ENCODE assay signal across 8 mouse cellular contexts in the genomic region with DNA sequence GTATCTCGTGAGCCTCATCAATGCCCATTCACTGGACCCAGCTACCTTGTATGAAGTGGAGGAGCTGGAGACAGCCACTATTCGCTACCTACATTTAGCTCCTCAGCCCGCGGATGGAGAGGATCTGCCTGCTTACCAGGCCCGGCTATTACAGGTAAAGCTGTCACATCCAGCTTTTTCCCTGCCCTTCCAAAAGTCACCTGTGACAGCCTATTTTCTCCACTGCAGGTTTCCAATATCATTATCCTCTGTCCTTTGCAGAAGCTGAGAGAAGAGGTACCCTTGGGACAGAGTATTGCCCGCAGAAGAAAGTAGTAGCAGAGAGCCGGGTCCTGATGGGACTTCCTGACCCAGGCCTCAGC. TPM values are rescaled to one million over a fixed set of nuclear protein-coding genes. Genes with fewer than 3 reads are reported as not detected.
DNase-seq lines count a peak whose midpoint lies in the region; ATAC-seq and TF ChIP-seq lines count a peak whose summit lies in the region.

TSS of gene Irf9 (plus strand) at position 301 of the 362 bp plus-strand sequence.

- peak within 1 kb of the TSS; percentile 28 for H3K4me3 ChIP-seq in forebrain, embryonic 16.5 days (replicated peaks; ENCODE audit: low read length)
- H3K4me3 ChIP-seq in liver, embryonic 13.5 days (replicated peaks) = peak within 1 kb of the TSS; percentile 64
- H3K4me3 ChIP-seq in stomach, postnatal 0 days (ENCODE audit: low read depth, low read length) = peak within 1 kb of the TSS; percentile 51

- H3K27ac ChIP-seq in forebrain, embryonic 16.5 days (ENCODE audit: low read length) = no peak within 1 kb of the TSS; the same call in 1 of the 2 replicates
- peak within 1 kb of the TSS; percentile 92 for H3K27ac ChIP-seq in liver, embryonic 13.5 days
- peak within 1 kb of the TSS; percentile 94 for H3K27ac ChIP-seq in stomach, postnatal 0 days (replicated peaks)

- 91% methylated on average over 7 of the region's 7 CpGs for WGBS in forebrain, embryonic 16.5 days
- 78% methylated on average over 7 of the region's 7 CpGs for WGBS in liver, embryonic 13.5 days (ENCODE audit: insufficient replicate concordance)
- 83% methylated on average over 7 of the region's 7 CpGs for WGBS in stomach, postnatal 0 days

- H3K4me1 ChIP-seq in forebrain, embryonic 16.5 days (replicated peaks; ENCODE audit: control insufficient read depth, insufficient read depth, low read length) = peaks cover 4% of the 10 kb centered on the region
- peaks cover 60% of the 10 kb centered on the region for H3K4me1 ChIP-seq in liver, embryonic 13.5 days (replicated peaks)
- no peaks in the 10 kb centered on the region for H3K4me1 ChIP-seq in stomach, postnatal 0 days (replicated peaks; ENCODE audit: control insufficient read depth, insufficient read depth)

- peak within 1 kb of the TSS; percentile 27; the same call in 1 of the 2 replicates for H3K9ac ChIP-seq in forebrain, embryonic 16.5 days (replicated peaks; ENCODE audit: low read depth, low read length)
- H3K9ac ChIP-seq in liver, embryonic 13.5 days = peak within 1 kb of the TSS; percentile 78
- peak within 1 kb of the TSS; percentile 74 for H3K9ac ChIP-seq in stomach, postnatal 0 days (ENCODE audit: low read length)

- no peak for ATAC-seq in forebrain, embryonic 16.5 days
- ATAC-seq in liver, embryonic 13.5 days (ENCODE audit: low read depth) = no peak
- no peak; the same call in 1 of the 2 replicates for ATAC-seq in stomach, postnatal 0 days (ENCODE audit: low FRiP score, low TSS enrichment)

- no peaks in the 10 kb centered on the region for H3K27me3 ChIP-seq in forebrain, embryonic 16.5 days (replicated peaks; ENCODE audit: control insufficient read depth, insufficient read depth, low read length)
- no peaks in the 10 kb centered on the region for H3K27me3 ChIP-seq in liver, embryonic 13.5 days
- no peaks in the 10 kb centered on the region for H3K27me3 ChIP-seq in stomach, postnatal 0 days (ENCODE audit: control insufficient read depth, insufficient read depth, low read length)

- no peak for TF ChIP-seq EP300 in stomach, postnatal 0 days (optimal IDR thresholded peaks at IDR 0.05)

- no peak for DNase-seq in layer of hippocampus, postnatal 36 days
- DNase-seq in layer of hippocampus, adult 9-11 months = no peak
- no peak for DNase-seq in adrenal gland, postnatal 36 days
- DNase-seq in liver, embryonic 13.5 days = no peak
- DNase-seq in stomach, postnatal 0 days (ENCODE audit: low spot score) = no peak
- DNase-seq in embryo, embryonic 10 days (ENCODE audit: low spot score) = no peak
- no peak for DNase-seq in testis, postnatal 14 days (ENCODE audit: low spot score)

- H3K4me2 ChIP-seq in forebrain, embryonic 16.5 days (ENCODE audit: low read length) = peak within 1 kb of the TSS; percentile 46
- H3K4me2 ChIP-seq in liver, embryonic 13.5 days = peak within 1 kb of the TSS; percentile 85
- H3K4me2 ChIP-seq in stomach, postnatal 0 days (replicated peaks; ENCODE audit: low read depth) = peak within 1 kb of the TSS; percentile 62

- peaks cover 23% of the 10 kb centered on the region for H3K36me3 ChIP-seq in forebrain, embryonic 16.5 days (ENCODE audit: control insufficient read depth, insufficient read depth)
- peaks cover 88% of the 10 kb centered on the region for H3K36me3 ChIP-seq in liver, embryonic 13.5 days
- H3K36me3 ChIP-seq in stomach, postnatal 0 days (ENCODE audit: control insufficient read depth, insufficient read depth, low read length) = peaks cover 13% of the 10 kb centered on the region

- no peak for TF ChIP-seq CTCF in stomach, postnatal 0 days (IDR thresholded peaks at IDR 0.05; ENCODE audit: low read depth)

- H3K9me3 ChIP-seq in forebrain, embryonic 16.5 days (ENCODE audit: control insufficient read depth, low read length) = no peaks in the 10 kb centered on the region
- H3K9me3 ChIP-seq in liver, embryonic 13.5 days (replicated peaks) = no peaks in the 10 kb centered on the region
- H3K9me3 ChIP-seq in stomach, postnatal 0 days (ENCODE audit: control insufficient read depth, low read length) = no peaks in the 10 kb centered on the region

RNA-seq across cellular contexts. Expression of gene Irf9, which starts in this region (rescaled TPM):
- 10 to 100 TPM; 13.9 to 16.2 TPM for total RNA-seq in layer of hippocampus, postnatal 36 days (2021)
- 10 to 100 TPM; 30.3 to 30.6 TPM for total RNA-seq in adrenal gland, postnatal 36 days (2021)
- polyA plus RNA-seq in forebrain, embryonic 16.5 days (2015; fragmentation: Nextera tagmentation; extraction: Ambion mirVana) = 7.8 and 11.8 TPM in 2 replicates
- 14.8 and 16.4 TPM in 2 replicates for polyA plus RNA-seq in liver, embryonic 13.5 days (2015; fragmentation: Nextera tagmentation; extraction: Ambion mirVana)
- polyA plus RNA-seq in stomach, postnatal 0 days (2015; fragmentation: Nextera tagmentation; extraction: Ambion mirVana) = 14.1 and 14.7 TPM in 2 replicates

Comparison
In these comparisons a context has a peak if more than half of its experiments do, and no peak if none do; other contexts are left out.
1. H3K9ac ChIP-seq: peak in every context shown above with its lines; median percentile 78 in liver, embryonic 13.5 days; 74 in stomach, postnatal 0 days; 27 in forebrain, embryonic 16.5 days.